Mouse (Mus musculus) small intestine, adult 2 months (tissue): Measurements from ENCODE around the gene Serpina10.

Experiments
- CTCF ChIP-seq: fragments of 200-500 bp; IDR thresholded peaks from 2 replicates; pipeline ENCODE4 v1.5.1; 2012; ENCODE audit warnings: low read depth, mild to moderate bottlenecking, control low read depth, inconsistent platforms, low read length, moderate library complexity, mixed read lengths; ENCODE audit not compliant: insufficient replicate concordance, insufficient read length; ENCODE audit errors: extremely low read depth
- POLR2A ChIP-seq: fragments of 200-500 bp; IDR thresholded peaks from 2 replicates; pipeline ENCODE4 v1.6.1; 2012; ENCODE audit warnings: low read depth, mild to moderate bottlenecking, control low read depth, inconsistent platforms, low read length, moderate library complexity

- TF ChIP-seq CTCF = no peak
- TF ChIP-seq POLR2A = no peak
Measured at GRCm38 (mm10) chr12:103583771-103584170, 47.5 kb downstream of the Serpina10 start.
